8 mouse cellular contexts compared by ENCODE assay signal in the genomic region with DNA sequence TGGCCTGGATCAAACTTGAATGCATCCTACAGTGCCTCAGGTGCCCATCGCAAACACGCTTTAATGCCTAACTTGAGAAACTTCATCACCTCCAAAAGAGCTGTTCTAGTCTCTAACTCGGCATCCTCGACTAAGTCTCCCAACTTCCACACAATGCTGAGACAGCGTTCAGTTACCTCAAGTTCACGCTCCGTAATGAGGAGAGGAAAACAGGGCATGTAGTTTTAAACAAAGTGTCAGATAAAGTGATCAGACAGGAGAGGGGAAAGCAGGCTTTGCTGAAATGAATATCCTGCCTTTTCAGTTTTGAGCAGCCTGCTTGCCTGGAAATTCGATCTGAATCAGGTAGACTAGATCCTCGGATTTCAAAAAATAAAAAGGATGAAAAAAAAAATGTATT. TPM values are rescaled to one million over a fixed set of nuclear protein-coding genes. Genes with fewer than 3 reads are reported as not detected.
DNase-seq lines count a peak whose midpoint lies in the region; ATAC-seq and TF ChIP-seq lines count a peak whose summit lies in the region.

No protein-coding gene starts in this region.

- peaks cover 12% of the 10 kb centered on the region; the same call in 1 of the 2 replicates for H3K4me1 ChIP-seq in embryonic facial prominence, embryonic 12.5 days
- H3K4me1 ChIP-seq in intestine, embryonic 15.5 days (replicated peaks): peaks cover 7% of the 10 kb centered on the region; the same call in 1 of the 2 replicates
- H3K4me1 ChIP-seq in neural tube, embryonic 12.5 days: peaks cover 14% of the 10 kb centered on the region
- peaks cover 7% of the 10 kb centered on the region for H3K4me1 ChIP-seq in thymus, adult 2 months (replicated peaks; ENCODE audit: control insufficient read depth, insufficient read depth, low read length)

- WGBS in embryonic facial prominence, embryonic 12.5 days: 13% methylated on average over 9 of the region's 9 CpGs
- WGBS in intestine, embryonic 15.5 days: 6% methylated on average over 9 of the region's 9 CpGs
- WGBS in neural tube, embryonic 12.5 days: 15% methylated on average over 9 of the region's 9 CpGs
- 22% methylated on average over 9 of the region's 9 CpGs for WGBS in thymus, adult 2 months

- H3K36me3 ChIP-seq in embryonic facial prominence, embryonic 12.5 days: peaks cover 20% of the 10 kb centered on the region
- H3K36me3 ChIP-seq in intestine, embryonic 15.5 days: no peaks in the 10 kb centered on the region; the same call in 1 of the 2 replicates
- H3K36me3 ChIP-seq in neural tube, embryonic 12.5 days: peaks cover 15% of the 10 kb centered on the region
- no peaks in the 10 kb centered on the region for H3K36me3 ChIP-seq in thymus, adult 2 months (ENCODE audit: control insufficient read depth, insufficient read depth, low read length)

- peak overlapping the region; percentile 66 for H3K4me2 ChIP-seq in embryonic facial prominence, embryonic 12.5 days (replicated peaks)
- peak overlapping the region; percentile 54 for H3K4me2 ChIP-seq in intestine, embryonic 15.5 days (replicated peaks)
- peak overlapping the region; percentile 74 for H3K4me2 ChIP-seq in neural tube, embryonic 12.5 days (replicated peaks)

- no peaks in the 10 kb centered on the region for H3K27me3 ChIP-seq in embryonic facial prominence, embryonic 12.5 days
- no peaks in the 10 kb centered on the region for H3K27me3 ChIP-seq in intestine, embryonic 15.5 days (replicated peaks)
- no peaks in the 10 kb centered on the region for H3K27me3 ChIP-seq in neural tube, embryonic 12.5 days (replicated peaks)
- H3K27me3 ChIP-seq in thymus, adult 2 months (ENCODE audit: control insufficient read depth, insufficient read depth, low read length): no peaks in the 10 kb centered on the region

- DNase-seq in layer of hippocampus, adult 2 months (ENCODE audit: low spot score in 2 of 2): no peak
- DNase-seq in layer of hippocampus, postnatal 10 days (ENCODE audit: low spot score in 2 of 2): no peak
- DNase-seq in natural killer cell, adult 2 months (ENCODE audit: low spot score in 2 of 2): no peak
- no peak for DNase-seq in urinary bladder, postnatal 10 days (ENCODE audit: low spot score)
- no peak for DNase-seq in thymus, adult 2 months

- no peak for TF ChIP-seq CTCF in layer of hippocampus, adult 2 months (conservative IDR thresholded peaks at IDR 0.05)
- no peak for TF ChIP-seq CTCF in thymus, adult 2 months (IDR thresholded peaks at IDR 0.05; ENCODE audit: borderline replicate concordance, control insufficient read depth, extremely low read depth, insufficient read depth, low read length, poor library complexity)

- H3K4me3 ChIP-seq in layer of hippocampus, adult 2 months: peak overlapping the region; percentile 100
- peak overlapping the region; percentile 80 for H3K4me3 ChIP-seq in embryonic facial prominence, embryonic 12.5 days
- peak overlapping the region; percentile 50 for H3K4me3 ChIP-seq in intestine, embryonic 15.5 days (replicated peaks)
- peak overlapping the region; percentile 82 for H3K4me3 ChIP-seq in neural tube, embryonic 12.5 days
- H3K4me3 ChIP-seq in thymus, adult 2 months (ENCODE audit: control insufficient read depth, insufficient read depth, low read length): no peak overlapping the region

- H3K9me3 ChIP-seq in embryonic facial prominence, embryonic 12.5 days: no peaks in the 10 kb centered on the region
- no peaks in the 10 kb centered on the region for H3K9me3 ChIP-seq in intestine, embryonic 15.5 days
- H3K9me3 ChIP-seq in neural tube, embryonic 12.5 days: no peaks in the 10 kb centered on the region

- H3K27ac ChIP-seq in layer of hippocampus, adult 2 months: peak overlapping the region; percentile 90
- peak overlapping the region; percentile 65 for H3K27ac ChIP-seq in embryonic facial prominence, embryonic 12.5 days
- no peak overlapping the region for H3K27ac ChIP-seq in intestine, embryonic 15.5 days
- no peak overlapping the region for H3K27ac ChIP-seq in neural tube, embryonic 12.5 days
- H3K27ac ChIP-seq in thymus, adult 2 months (ENCODE audit: control insufficient read depth, insufficient read depth, low read length): no peak overlapping the region

- H3K9ac ChIP-seq in embryonic facial prominence, embryonic 12.5 days: peak overlapping the region; percentile 59
- H3K9ac ChIP-seq in intestine, embryonic 15.5 days: peak overlapping the region; percentile 49
- peak overlapping the region; percentile 72 for H3K9ac ChIP-seq in neural tube, embryonic 12.5 days

- TF ChIP-seq POLR2A in thymus, adult 2 months (IDR thresholded peaks at IDR 0.05; ENCODE audit: control insufficient read depth, extremely low read depth, insufficient read depth, low read length, poor library complexity): no peak

- no peak for ATAC-seq in embryonic facial prominence, embryonic 12.5 days (ENCODE audit: insufficient number of reproducible peaks, insufficient read depth, low FRiP score, low TSS enrichment)
- no peak for ATAC-seq in intestine, embryonic 15.5 days
- ATAC-seq in neural tube, embryonic 12.5 days (ENCODE audit: low FRiP score, low read depth): no peak

RNA-seq across cellular contexts. Expression of gene Msmo1, which starts 1.0 kb away (rescaled TPM):
- 10 to 100 TPM; 85.9 to 86.4 TPM for total RNA-seq in layer of hippocampus, adult 2 months (2021)
- 100 to 1,000 TPM; 130 to 175 TPM for total RNA-seq in layer of hippocampus, postnatal 10 days (2021)
- polyA plus RNA-seq in embryonic facial prominence, embryonic 12.5 days (2016; fragmentation: Nextera tagmentation; extraction: Ambion mirVana): 96.3 and 121 TPM in 2 replicates
- polyA plus RNA-seq in intestine, embryonic 15.5 days (2015; fragmentation: Nextera tagmentation; extraction: Ambion mirVana): 193 and 213 TPM in 2 replicates
- polyA plus RNA-seq in neural tube, embryonic 12.5 days (2016; fragmentation: Nextera tagmentation; extraction: Ambion mirVana): 151 and 157 TPM in 2 replicates
- polyA plus RNA-seq in thymus, adult 2 months (2012; rRNA removed): 7.2 and 9.7 TPM in 2 replicates

RNA-seq across cellular contexts. Expression of gene Cpe, which starts 39.7 kb away (rescaled TPM):
- total RNA-seq in layer of hippocampus, adult 2 months (2021): 1,000 to 10,000 TPM; 2,581 to 2,789 TPM
- 1,000 to 10,000 TPM; 2,385 to 2,461 TPM for total RNA-seq in layer of hippocampus, postnatal 10 days (2021)
- polyA plus RNA-seq in embryonic facial prominence, embryonic 12.5 days (2016; fragmentation: Nextera tagmentation; extraction: Ambion mirVana): 182 and 183 TPM in 2 replicates
- 184 and 201 TPM in 2 replicates for polyA plus RNA-seq in intestine, embryonic 15.5 days (2015; fragmentation: Nextera tagmentation; extraction: Ambion mirVana)
- polyA plus RNA-seq in neural tube, embryonic 12.5 days (2016; fragmentation: Nextera tagmentation; extraction: Ambion mirVana): 423 and 464 TPM in 2 replicates
- polyA plus RNA-seq in thymus, adult 2 months (2012; rRNA removed): 8.3 and 9.8 TPM in 2 replicates

Comparison
In these comparisons a context has a peak if more than half of its experiments do, and no peak if none do; other contexts are left out.
1. H3K27ac ChIP-seq: peak in layer of hippocampus, adult 2 months (single experiment) and embryonic facial prominence, embryonic 12.5 days (single experiment); none in intestine, embryonic 15.5 days (single experiment), neural tube, embryonic 12.5 days (single experiment) and thymus, adult 2 months (single experiment).
2. RNA of gene Cpe, which starts 39.7 kb away (polyA plus RNA-seq): 423 to 464 TPM in neural tube, embryonic 12.5 days, 184 to 201 TPM in intestine, embryonic 15.5 days and 182 to 183 TPM in embryonic facial prominence, embryonic 12.5 days; 8.3 to 9.8 TPM in thymus, adult 2 months; every median in the first group is over 10 times any median in the second.
3. Peak in every context shown above with its lines, with median percentiles within 50 percentile points of each other: H3K4me2 ChIP-seq and H3K9ac ChIP-seq.